Mouse (Mus musculus): ENCODE measurements around the gene Lactb.

Lactb gene

DNA sequence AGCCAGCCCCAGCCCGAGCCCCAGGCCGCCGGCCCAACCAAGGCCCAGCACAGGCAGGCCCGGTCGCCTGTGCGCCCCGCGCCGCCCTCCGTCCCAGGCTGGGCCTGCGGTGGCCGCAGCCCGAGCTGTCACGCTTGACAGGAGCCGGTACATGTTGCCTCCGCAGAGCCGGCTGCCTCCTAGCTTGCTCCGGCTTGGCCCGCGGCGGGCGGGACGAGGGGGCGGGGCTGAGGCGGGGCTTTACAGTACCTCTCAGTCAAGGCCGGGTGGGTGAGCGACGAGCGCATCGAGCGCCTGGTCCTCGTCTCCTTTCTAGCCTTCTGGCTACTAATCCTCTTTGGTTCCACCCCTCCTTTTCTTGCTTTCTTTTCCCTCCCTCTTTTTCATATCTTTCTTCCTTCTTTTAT lies at the start of gene Lactb:
Gene Lactb (minus strand): TSS at position 246 of the 407 bp plus-strand sequence.
- peak; percentile 93 for DNase-seq (ENCODE audit: low spot score)

- no peak for DNase-seq (ENCODE audit: low spot score)
These were observed 48.1 kb upstream of the Lactb start for GRCm38 (mm10) chr9:67023371-67023770.

DNA sequence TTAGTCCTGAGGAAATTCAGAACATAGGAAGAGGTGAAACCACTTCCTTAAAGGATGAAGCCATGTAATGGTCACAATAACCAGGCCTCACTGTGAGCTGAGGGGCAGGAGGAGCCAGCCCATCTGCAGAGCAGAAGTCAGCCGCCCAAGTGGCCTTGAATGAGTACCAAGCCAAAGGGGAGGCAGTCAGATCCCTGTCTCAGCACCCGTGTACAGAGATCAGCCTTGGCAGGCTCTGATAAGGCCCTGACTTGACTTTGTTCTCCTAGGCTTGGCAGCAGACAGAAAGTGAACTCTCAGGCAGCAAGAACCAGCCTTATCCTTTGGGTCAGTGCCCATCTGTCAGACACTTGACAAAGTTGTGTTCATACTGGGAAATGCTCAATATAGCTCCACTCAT lies 44.8 kb upstream of the Lactb start:
- DNase-seq (ENCODE audit: low spot score): no peak

DNA sequence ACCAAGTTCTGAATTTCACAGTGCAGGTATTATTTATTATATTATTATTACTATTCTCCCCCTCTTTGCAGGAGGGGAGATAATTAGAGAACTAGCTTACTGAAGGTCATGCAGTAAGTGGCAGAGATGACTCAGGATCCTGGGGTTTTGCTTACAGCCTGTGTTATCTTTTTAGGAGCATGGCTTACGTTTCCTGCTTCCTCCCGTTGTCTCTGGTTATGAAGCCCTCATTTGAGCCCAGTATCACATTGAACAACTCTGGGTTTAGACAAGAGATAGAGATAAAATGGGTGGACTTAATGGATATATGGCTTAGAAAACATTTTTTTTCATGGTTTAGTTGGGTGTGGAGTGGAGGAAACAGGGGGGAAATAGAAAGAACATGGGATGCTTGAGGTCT lies 38.2 kb upstream of the Lactb start:
- no peak for DNase-seq (ENCODE audit: low spot score)

- DNase-seq (ENCODE audit: low spot score): no peak
These were observed 37.2 kb upstream of the Lactb start for GRCm38 (mm10) chr9:67012470-67012869.

DNA sequence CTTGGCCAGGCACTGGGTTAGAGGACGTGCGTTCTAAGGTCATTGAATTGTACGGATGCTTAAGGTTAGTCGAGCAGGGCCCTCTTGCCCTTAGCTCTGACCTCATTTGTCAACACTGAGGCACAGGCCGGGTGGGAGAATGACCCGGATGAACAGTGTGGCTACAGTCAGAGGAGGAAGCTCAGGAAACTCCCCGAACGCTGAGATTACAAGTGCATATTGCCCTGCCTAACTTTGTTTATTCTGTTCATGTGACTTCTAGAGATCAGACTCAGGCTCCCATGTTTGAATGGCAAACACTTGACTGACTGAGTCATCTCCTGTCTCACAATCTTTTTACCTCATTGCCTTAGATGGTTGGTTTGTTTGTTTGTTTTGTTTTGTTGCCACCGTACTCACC lies 36.2 kb upstream of the Lactb start:
- no peak for DNase-seq (ENCODE audit: low spot score)

- DNase-seq (ENCODE audit: low spot score): no peak
These were observed 33.5 kb upstream of the Lactb start for GRCm38 (mm10) chr9:67008781-67009180.

- no peak for DNase-seq (ENCODE audit: low spot score)
These were observed 31.1 kb upstream of the Lactb start for GRCm38 (mm10) chr9:67006376-67006775.

DNA sequence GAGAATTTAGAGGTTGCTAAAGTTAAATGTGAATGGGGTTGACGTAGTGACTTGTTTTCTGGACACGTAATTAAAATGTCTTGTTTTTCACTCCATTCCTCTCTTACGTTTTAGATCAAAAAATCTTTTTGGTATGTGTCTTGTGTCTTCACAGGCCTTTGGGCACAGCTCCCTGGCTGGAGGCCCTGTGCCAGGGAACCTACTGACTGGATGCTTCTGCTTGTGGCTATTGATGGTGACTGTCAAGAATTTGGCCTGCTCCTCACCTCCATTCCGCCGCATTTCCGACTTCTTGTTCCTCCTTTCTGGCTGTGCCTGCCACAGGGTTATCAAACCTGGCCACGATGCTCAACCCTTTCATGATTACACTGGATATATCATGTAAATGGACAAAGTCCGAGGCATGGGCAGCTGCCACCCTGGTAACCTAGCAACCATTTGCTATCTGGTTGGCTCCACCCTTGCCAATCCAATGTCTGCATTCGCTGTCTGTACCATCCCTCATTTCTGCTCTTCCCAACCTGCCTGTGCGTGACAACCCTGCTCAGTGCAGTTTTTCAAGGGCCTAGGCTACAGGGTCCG lies 30.0 kb upstream of the Lactb start:
- DNase-seq (ENCODE audit: low spot score): no peak

GRCm38 (mm10) chr9:67003656-67004055 lies 28.4 kb upstream of the Lactb start:
- DNase-seq (ENCODE audit: low spot score): no peak

DNA sequence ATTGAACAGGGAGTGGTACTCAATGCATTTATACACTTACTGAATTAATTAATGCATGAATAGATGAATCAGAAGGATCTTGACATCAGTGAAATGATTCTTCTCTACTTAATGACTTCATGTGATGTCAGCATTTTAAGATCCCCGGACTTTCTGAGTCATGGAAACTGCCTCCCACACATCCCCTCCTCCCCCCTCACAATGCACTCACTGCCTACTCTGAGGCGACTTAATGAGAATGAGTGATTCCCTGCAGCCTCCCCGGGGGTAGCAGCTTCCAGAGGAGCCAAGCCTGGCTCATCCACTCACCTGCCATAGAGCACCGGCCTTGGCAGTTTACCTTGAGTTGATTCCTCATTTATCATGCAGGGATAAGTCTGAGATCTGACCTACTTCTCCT lies 27.9 kb upstream of the Lactb start:
- no peak for DNase-seq (ENCODE audit: low spot score)

DNA sequence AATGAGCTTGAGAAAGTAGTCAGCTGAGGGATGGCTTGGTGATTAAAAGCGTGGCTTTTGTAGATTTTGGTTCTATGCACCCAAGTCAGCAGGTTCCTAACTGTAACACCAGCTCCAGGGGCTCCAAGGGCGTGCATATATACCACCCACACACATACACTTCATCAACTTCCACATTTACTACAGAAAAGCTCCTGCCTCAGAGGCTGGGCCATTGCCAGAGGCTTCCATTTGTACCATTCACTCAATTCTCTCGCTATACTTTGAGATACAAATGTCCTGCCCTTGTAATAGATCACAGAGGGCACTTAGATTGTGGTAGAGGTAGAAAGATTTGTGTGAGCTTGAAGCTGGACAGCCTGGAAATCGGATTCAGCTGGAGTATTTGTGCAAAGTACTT lies 26.2 kb upstream of the Lactb start:
- no peak for DNase-seq (ENCODE audit: low spot score)

DNA sequence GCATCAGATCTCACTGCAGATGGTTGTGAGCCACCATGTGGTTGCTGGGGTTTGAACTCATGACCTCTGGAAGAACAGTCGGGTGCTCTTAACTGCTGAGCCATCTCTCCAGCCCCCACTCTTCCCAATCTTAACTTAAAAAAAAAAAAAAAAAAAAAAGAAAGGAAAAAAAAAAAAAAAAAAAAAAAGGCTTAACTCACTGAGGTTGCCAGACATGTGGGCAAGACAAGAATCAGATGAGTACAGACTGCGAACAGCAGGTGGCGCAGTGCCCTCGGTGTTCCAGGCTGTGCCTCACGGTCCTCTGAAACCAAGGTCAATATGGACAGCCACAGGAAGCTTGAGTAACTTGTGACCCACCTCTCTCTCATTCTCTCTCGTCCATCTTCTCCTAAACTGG lies 25.8 kb upstream of the Lactb start:
- peak; percentile 57 for DNase-seq (ENCODE audit: low spot score)

DNA sequence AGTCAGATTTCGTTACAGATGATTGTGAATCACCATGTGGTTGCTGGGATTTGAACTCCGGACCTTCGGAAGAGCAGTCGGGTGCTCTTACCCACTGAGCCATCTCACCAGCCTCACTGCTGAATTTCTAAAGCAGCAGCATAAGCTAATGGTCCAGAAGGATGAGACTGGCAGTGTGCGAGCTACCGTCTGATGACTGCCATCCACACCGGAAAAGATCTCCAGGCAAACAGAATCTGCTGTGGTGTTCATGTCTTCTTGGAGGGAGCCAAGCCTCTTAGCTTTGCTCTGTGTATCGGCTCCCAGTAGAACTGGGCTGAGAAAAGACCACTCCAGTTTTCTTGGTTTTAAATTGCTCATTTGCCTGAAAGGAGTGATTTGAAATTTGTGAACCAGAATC lies 24.4 kb upstream of the Lactb start:
- DNase-seq (ENCODE audit: low spot score): no peak

DNA sequence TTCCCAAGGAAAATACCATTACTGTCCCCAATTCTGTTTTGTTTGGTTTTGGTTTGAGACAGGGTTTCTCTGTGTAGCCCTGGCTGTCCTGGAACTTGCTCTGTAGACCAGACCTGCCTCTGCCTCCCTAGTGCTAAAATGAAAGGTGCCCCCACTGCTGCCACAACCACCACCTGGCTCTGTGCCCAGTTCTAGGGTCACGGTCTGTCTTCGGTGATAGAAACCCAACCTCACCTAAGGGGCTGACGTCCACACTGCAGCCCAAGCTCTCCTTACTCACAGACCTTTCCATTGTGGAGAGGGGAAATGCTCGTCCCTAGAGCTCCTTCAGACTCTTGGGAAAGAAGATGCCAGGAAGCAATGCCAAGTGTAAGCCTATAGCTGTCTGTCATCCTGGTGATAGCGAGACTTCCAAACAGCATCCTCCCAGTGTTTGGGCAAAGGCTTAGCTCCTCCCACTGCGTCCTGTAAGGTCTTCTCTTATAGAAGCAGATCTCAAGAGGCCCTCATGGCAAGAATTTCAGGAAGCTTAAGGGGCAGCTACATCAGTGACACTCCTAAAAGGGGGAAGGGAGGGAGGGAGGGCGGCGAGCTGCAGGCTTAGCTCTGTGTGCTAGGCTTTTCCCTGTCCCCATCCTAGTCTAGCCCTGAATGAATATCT lies 16.6 kb upstream of the Lactb start:
- DNase-seq (ENCODE audit: low spot score): no peak

- no peak for DNase-seq (ENCODE audit: low spot score)
These were observed 15.9 kb upstream of the Lactb start for GRCm38 (mm10) chr9:66991021-66991749.

- DNase-seq (ENCODE audit: low spot score): no peak
These were observed 14.8 kb upstream of the Lactb start for GRCm38 (mm10) chr9:66990046-66990445.

- no peak for DNase-seq (ENCODE audit: low spot score)
These were observed 14.3 kb upstream of the Lactb start for GRCm38 (mm10) chr9:66989581-66989980.

- no peak for DNase-seq (ENCODE audit: low spot score)
These were observed 13.7 kb upstream of the Lactb start for GRCm38 (mm10) chr9:66988888-66989414.

DNA sequence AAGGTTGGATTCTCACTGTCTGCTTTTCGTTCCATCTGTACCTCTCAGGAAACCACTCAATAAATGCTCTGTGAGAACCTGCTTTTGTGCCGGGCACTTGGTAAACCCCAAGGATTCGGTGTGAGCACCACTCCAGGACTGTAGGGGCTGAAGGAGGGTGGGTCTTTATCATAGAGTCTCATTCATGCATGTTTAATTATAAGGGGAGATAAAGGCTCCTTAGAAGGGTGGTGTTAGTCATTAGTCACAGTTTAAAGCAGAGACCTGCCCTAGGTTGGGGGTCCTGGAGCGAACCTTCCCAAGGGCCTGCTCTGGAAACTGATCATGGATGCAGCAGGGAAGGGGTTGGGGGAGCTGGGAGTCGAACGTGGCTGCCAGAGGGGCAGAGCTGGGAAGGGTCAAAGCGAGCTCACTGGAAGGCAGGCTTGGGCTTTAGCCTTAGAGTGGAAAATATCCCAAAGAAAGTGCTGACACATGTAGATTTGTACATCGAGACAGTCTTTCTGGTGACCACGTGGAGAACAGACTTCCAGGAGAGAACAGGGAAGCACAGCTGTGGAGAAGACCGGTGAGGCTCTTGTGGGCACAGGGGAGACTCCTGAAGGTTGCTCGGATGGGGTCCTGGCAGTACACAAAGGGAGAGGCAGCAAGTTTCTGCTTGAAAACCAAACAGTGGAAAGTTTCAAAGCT lies 13.1 kb upstream of the Lactb start:
- DNase-seq (ENCODE audit: low spot score): no peak

DNA sequence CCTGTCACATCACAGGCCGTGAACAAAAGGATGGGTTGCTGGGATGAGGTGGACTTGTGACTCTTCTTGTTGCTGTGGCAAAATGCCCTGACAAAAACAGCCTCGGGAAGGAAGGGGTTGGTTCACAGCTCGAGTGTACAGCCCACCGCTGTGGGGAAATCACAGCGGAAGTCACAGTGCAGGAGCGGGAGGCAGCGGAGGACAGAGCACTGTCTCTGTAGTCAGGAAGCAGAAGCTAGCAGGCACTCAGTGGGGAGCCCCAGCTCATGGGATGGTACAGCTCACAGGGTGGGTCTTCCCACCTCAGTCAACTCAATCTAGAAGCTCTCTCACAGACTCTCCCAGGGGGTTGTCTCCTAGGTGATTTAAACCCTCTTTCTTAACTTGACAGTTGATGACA lies 10.1 kb upstream of the Lactb start:
- peak; percentile 59 for DNase-seq (ENCODE audit: low spot score)

DNA sequence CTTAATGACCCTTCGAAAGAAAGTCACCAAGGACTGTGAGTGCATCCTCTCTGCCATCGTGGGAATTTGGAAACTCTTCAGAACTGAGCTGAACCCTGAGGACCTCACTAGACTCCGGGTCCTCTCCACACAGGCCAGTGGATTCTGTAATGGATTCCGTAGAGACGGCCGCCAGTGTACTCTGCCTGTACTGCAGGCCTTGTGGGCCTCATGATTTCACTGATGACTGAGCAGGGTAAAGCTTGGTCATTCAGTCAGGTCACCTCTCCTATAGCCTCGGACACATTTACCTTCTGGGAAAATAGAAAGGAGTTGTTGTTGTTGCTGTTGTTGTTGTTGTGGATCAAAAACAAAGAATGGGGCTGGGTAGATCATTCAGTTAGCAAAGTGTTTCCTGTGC lies 6.8 kb upstream of the Lactb start:
- DNase-seq (ENCODE audit: low spot score): no peak

DNA sequence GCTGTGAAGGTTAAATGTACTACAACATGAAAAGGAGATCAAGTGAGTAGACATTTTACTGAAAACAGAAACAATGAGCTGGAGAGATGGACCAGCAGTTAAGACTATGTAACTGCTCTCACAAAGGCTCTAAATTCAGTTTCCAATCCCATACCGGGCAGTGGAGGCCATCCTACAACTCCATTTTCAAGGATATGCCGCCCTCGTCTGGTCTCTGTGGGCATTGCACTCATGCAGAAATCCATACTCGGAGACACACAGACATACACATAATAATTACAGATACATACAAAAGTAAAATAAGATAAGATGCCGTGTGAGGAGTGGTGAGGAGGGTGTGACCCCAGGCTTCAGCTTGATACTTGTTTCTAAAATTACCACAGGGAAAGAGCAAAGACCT lies 5.2 kb upstream of the Lactb start:
- DNase-seq (ENCODE audit: low spot score): peak; percentile 58

Data from T-cell, adult 2 months (primary cell).